Mouse (Mus musculus) stomach, embryonic 15.5 days (tissue): ENCODE data around the gene Gpr171. TPM values are rescaled to one million over a fixed set of nuclear protein-coding genes. Genes with fewer than 3 reads are reported as not detected.
"Not testable (repeated sequence)": the region's sequence is repeated elsewhere in the genome, so short reads cannot be mapped to it uniquely, and the experiment has no call there.

Experiments used
- ATAC-seq: fragments of 200-750 bp; cut with Nextera tagmentation; 2 replicates; pipeline ENCODE4 v1.8.0; 2017; ENCODE audit warnings: low read depth, moderate number of reproducible peaks, moderate TSS enrichment; ENCODE audit not compliant: insufficient read depth, low FRiP score
- H3K27ac ChIP-seq: fragments of 300-500 bp; sonication (generic); 2 replicates; pipeline ENCODE4 v1.5.1; 2015; ENCODE audit warnings: mild to moderate bottlenecking, inconsistent platforms
- H3K27me3 ChIP-seq: fragments of 300-500 bp; sonication (generic); replicated peaks from 2 replicates; pipeline ENCODE4 v1.6.1; 2015; ENCODE audit warnings: inconsistent platforms
- H3K36me3 ChIP-seq: fragments of 300-500 bp; sonication (generic); 2 replicates; pipeline ENCODE4 v1.6.1; 2015; ENCODE audit warnings: inconsistent platforms
- H3K4me1 ChIP-seq: fragments of 300-500 bp; sonication (generic); 2 replicates; pipeline ENCODE4 v1.6.1; 2015; ENCODE audit warnings: inconsistent platforms
- H3K4me2 ChIP-seq: fragments of 300-500 bp; sonication (generic); 2 replicates; pipeline ENCODE4 v1.6.1; 2015; ENCODE audit warnings: mild to moderate bottlenecking, inconsistent platforms
- H3K4me3 ChIP-seq: fragments of 300-500 bp; sonication (generic); replicated peaks from 2 replicates; pipeline ENCODE4 v1.5.1; 2015; ENCODE audit warnings: inconsistent platforms
- H3K9ac ChIP-seq: fragments of 300-500 bp; sonication (generic); 2 replicates; pipeline ENCODE4 v1.6.1; 2015; ENCODE audit warnings: inconsistent platforms
- H3K9me3 ChIP-seq: fragments of 300-500 bp; sonication (generic); 2 replicates; pipeline ENCODE4 v1.6.1; 2016; ENCODE audit warnings: inconsistent platforms
- WGBS: fragments of 180-500 bp; shearing (Covaris S2); methylation state at CpG from one replicate; pipeline ENCODE4 v1.1.7; 2015; 5-methylcytosine and 5-hydroxymethylcytosine counted together
- polyA plus RNA-seq: library from polyadenylated mRNA; unstranded; fragments of >200 nt; fragmentation: Nextera tagmentation; extraction: Ambion mirVana; gene quantifications from 2 replicates; pipeline ENCODE4 v1.2.1, GENCODE M21; 2015

Gene Gpr171
- polyA plus RNA-seq, 1 experiment from 2014 or later: 1.4 TPM

GRCm38 (mm10) chr3:59131081-59131480 is 29.5 kb upstream of the Gpr171 start:
- H3K4me1 ChIP-seq: peaks cover 11% of the 10 kb centered on the region; the same call in 1 of the 2 replicates
- no peak overlapping the region for H3K4me3 ChIP-seq
- 34% methylated on average over 4 of the region's 4 CpGs for WGBS
- ATAC-seq: peak; percentile 71; the same call in 1 of the 2 replicates
- peak overlapping the region; percentile 74; the same call in 1 of the 2 replicates for H3K27ac ChIP-seq
- H3K4me2 ChIP-seq: no peak overlapping the region
- no peaks in the 10 kb centered on the region for H3K27me3 ChIP-seq
- no peaks in the 10 kb centered on the region for H3K36me3 ChIP-seq
- no peak overlapping the region for H3K9ac ChIP-seq
- no peaks in the 10 kb centered on the region for H3K9me3 ChIP-seq

GRCm38 (mm10) chr3:59130431-59130830 is 28.8 kb upstream of the Gpr171 start:
- Histone ChIP-seq H3K36me3 (no peaks in the 10 kb centered on the region), H3K9ac (no peak overlapping the region), H3K4me2 (peak overlapping the region; percentile 13; the same call in 1 of the 2 replicates), H3K9me3 (no peaks in the 10 kb centered on the region), H3K4me3 (no peak overlapping the region; the same call in 1 of the 2 replicates), H3K4me1 (peaks cover 14% of the 10 kb centered on the region; the same call in 1 of the 2 replicates), H3K27me3 (no peaks in the 10 kb centered on the region), H3K27ac (peak overlapping the region; percentile 31; the same call in 1 of the 2 replicates)
- ATAC-seq: peak; percentile 56
- 41% methylated on average over 8 of the region's 8 CpGs for WGBS

GRCm38 (mm10) chr3:59129547-59129946 is 27.9 kb upstream of the Gpr171 start:
- H3K36me3 ChIP-seq: no peaks in the 10 kb centered on the region
- H3K9me3 ChIP-seq: no peaks in the 10 kb centered on the region
- no peak overlapping the region for H3K27ac ChIP-seq
- H3K4me1 ChIP-seq: peaks cover 15% of the 10 kb centered on the region; the same call in 1 of the 2 replicates
- no peak overlapping the region for H3K4me3 ChIP-seq
- no peak overlapping the region for H3K4me2 ChIP-seq
- no peak for ATAC-seq
- no peak overlapping the region for H3K9ac ChIP-seq
- no peaks in the 10 kb centered on the region for H3K27me3 ChIP-seq
- WGBS: 73% methylated on average over 3 of the region's 3 CpGs

GRCm38 (mm10) chr3:59128681-59129080 is 27.1 kb upstream of the Gpr171 start:
- H3K4me3 ChIP-seq: no peak overlapping the region
- no peak overlapping the region for H3K27ac ChIP-seq
- no peaks in the 10 kb centered on the region for H3K27me3 ChIP-seq
- 85% methylated on average over 20 of the region's 20 CpGs for WGBS
- H3K9ac ChIP-seq: no peak overlapping the region
- H3K9me3 ChIP-seq: no peaks in the 10 kb centered on the region
- H3K4me2 ChIP-seq: no peak overlapping the region
- peaks cover 15% of the 10 kb centered on the region; the same call in 1 of the 2 replicates for H3K4me1 ChIP-seq
- no peak for ATAC-seq
- H3K36me3 ChIP-seq: no peaks in the 10 kb centered on the region

GRCm38 (mm10) chr3:59125783-59126555 is 24.3 kb upstream of the Gpr171 start:
- no peaks in the 10 kb centered on the region for H3K36me3 ChIP-seq
- no peak overlapping the region for H3K9ac ChIP-seq
- no peaks in the 10 kb centered on the region for H3K27me3 ChIP-seq
- no peak for ATAC-seq
- H3K27ac ChIP-seq: no peak overlapping the region
- H3K4me2 ChIP-seq: no peak overlapping the region
- peaks cover 13% of the 10 kb centered on the region; the same call in 1 of the 2 replicates for H3K4me1 ChIP-seq
- H3K9me3 ChIP-seq: no peaks in the 10 kb centered on the region
- WGBS: 30% methylated on average over 7 of the region's 7 CpGs
- no peak overlapping the region for H3K4me3 ChIP-seq

- Histone ChIP-seq H3K27ac (no peak overlapping the region), H3K36me3 (no peaks in the 10 kb centered on the region), H3K4me2 (no peak overlapping the region), H3K4me3 (no peak overlapping the region), H3K27me3 (no peaks in the 10 kb centered on the region), H3K4me1 (peaks cover 12% of the 10 kb centered on the region; the same call in 1 of the 2 replicates), H3K9me3 (no peaks in the 10 kb centered on the region), H3K9ac (no peak overlapping the region)
- no peak for ATAC-seq
- WGBS: 60% methylated on average over 5 of the region's 5 CpGs
Measured at GRCm38 (mm10) chr3:59125022-59125421, 23.4 kb upstream of the Gpr171 start.

GRCm38 (mm10) chr3:59121780-59122449 is 20.3 kb upstream of the Gpr171 start:
- Histone ChIP-seq H3K9ac (no peak overlapping the region), H3K9me3 (no peaks in the 10 kb centered on the region), H3K4me1 (peaks cover 12% of the 10 kb centered on the region; the same call in 1 of the 2 replicates), H3K36me3 (no peaks in the 10 kb centered on the region), H3K4me2 (no peak overlapping the region), H3K27me3 (no peaks in the 10 kb centered on the region), H3K4me3 (no peak overlapping the region), H3K27ac (no peak overlapping the region)
- 62% methylated on average over 7 of the region's 7 CpGs for WGBS
- ATAC-seq: no peak

GRCm38 (mm10) chr3:59121067-59121730 is 19.6 kb upstream of the Gpr171 start:
- Histone ChIP-seq H3K9ac (no peak overlapping the region), H3K4me1 (peaks cover 12% of the 10 kb centered on the region; the same call in 1 of the 2 replicates), H3K36me3 (no peaks in the 10 kb centered on the region), H3K27me3 (no peaks in the 10 kb centered on the region), H3K27ac (no peak overlapping the region), H3K4me2 (no peak overlapping the region), H3K9me3 (no peaks in the 10 kb centered on the region), H3K4me3 (no peak overlapping the region)
- 25% methylated on average over 7 of the region's 7 CpGs for WGBS
- peak; percentile 36; the same call in 1 of the 2 replicates for ATAC-seq

- 75% methylated on average over 8 of the region's 8 CpGs for WGBS
Measured at GRCm38 (mm10) chr3:59113973-59114517, 12.4 kb upstream of the Gpr171 start.

GRCm38 (mm10) chr3:59113291-59113690 is 11.7 kb upstream of the Gpr171 start:
- not testable (repeated sequence) for H3K9ac ChIP-seq, H3K36me3 ChIP-seq, ATAC-seq, H3K4me3 ChIP-seq, H3K4me1 ChIP-seq, H3K4me2 ChIP-seq, H3K9me3 ChIP-seq, H3K27me3 ChIP-seq, H3K27ac ChIP-seq
- WGBS: 86% methylated on average over 4 of the region's 4 CpGs

More at GRCm38 (mm10) chr3:59113973-59114517, 12.4 kb upstream of the Gpr171 start:
- ATAC-seq: no peak
- Histone ChIP-seq H3K36me3 (no peaks in the 10 kb centered on the region), H3K27me3 (no peaks in the 10 kb centered on the region), H3K4me1 (no peaks in the 10 kb centered on the region), H3K9me3 (no peaks in the 10 kb centered on the region), H3K4me3 (no peak overlapping the region), H3K4me2 (no peak overlapping the region), H3K27ac (no peak overlapping the region), H3K9ac (no peak overlapping the region)

GRCm38 (mm10) chr3:59111944-59112343 is 10.3 kb upstream of the Gpr171 start:
- Histone ChIP-seq H3K27ac (no peak overlapping the region), H3K9ac (no peak overlapping the region), H3K4me3 (no peak overlapping the region), H3K27me3 (no peaks in the 10 kb centered on the region), H3K4me2 (no peak overlapping the region), H3K36me3 (no peaks in the 10 kb centered on the region), H3K9me3 (no peaks in the 10 kb centered on the region), H3K4me1 (no peaks in the 10 kb centered on the region)
- 56% methylated on average over 3 of the region's 3 CpGs for WGBS
- ATAC-seq: no peak
